Mouse (Mus musculus) forebrain, postnatal 0 days (tissue): ENCODE results near the gene Itgb1bp1. TPM values are rescaled to one million over a fixed set of nuclear protein-coding genes. Genes with fewer than 3 reads are reported as not detected.

Experiments
- ATAC-seq: fragments of 200-750 bp; cut with Nextera tagmentation; 2 replicates; pipeline ENCODE4 v1.8.0; 2017; ENCODE audit warnings: mild to moderate bottlenecking, moderate library complexity
- DNase-seq: peaks from one replicate; pipeline ENCODE4 v3.0.0-alpha.2; 2015
- H3K27ac ChIP-seq: fragments of 300-500 bp; sonication (generic); 2 replicates; pipeline ENCODE4 v1.5.1; 2014; ENCODE audit warnings: low read depth, mild to moderate bottlenecking, antibody characterized with exemption, low read length, moderate library complexity, mixed read lengths
- H3K27me3 ChIP-seq: fragments of 300-500 bp; sonication (generic); 2 replicates; pipeline ENCODE4 v1.6.1; 2014; ENCODE audit warnings: mild to moderate bottlenecking, low read length, mixed read lengths; ENCODE audit not compliant: insufficient read depth
- H3K36me3 ChIP-seq: fragments of 300-500 bp; sonication (generic); 2 replicates; pipeline ENCODE4 v1.6.1; 2014; ENCODE audit warnings: mild to moderate bottlenecking, moderate library complexity; ENCODE audit not compliant: insufficient read depth
- H3K4me1 ChIP-seq: fragments of 300-500 bp; sonication (generic); 2 replicates; pipeline ENCODE4 v1.6.1; 2014; ENCODE audit warnings: antibody characterized with exemption; ENCODE audit not compliant: insufficient read depth
- H3K4me2 ChIP-seq: fragments of 300-500 bp; sonication (generic); 2 replicates; pipeline ENCODE4 v1.6.1; 2014; ENCODE audit warnings: low read depth, mild to moderate bottlenecking, moderate library complexity
- H3K4me3 ChIP-seq: fragments of 300-500 bp; sonication (generic); 2 replicates; pipeline ENCODE4 v1.5.1; 2014; ENCODE audit warnings: low read depth, low read length, mixed read lengths
- H3K9ac ChIP-seq: fragments of 300-500 bp; sonication (generic); 2 replicates; pipeline ENCODE4 v1.6.1; 2014; ENCODE audit warnings: mild to moderate bottlenecking
- H3K9me3 ChIP-seq: fragments of 300-500 bp; sonication (generic); 2 replicates; pipeline ENCODE4 v1.6.1; 2016; ENCODE audit warnings: low read length
- CTCF ChIP-seq: sonication (generic); IDR thresholded peaks from 2 replicates; pipeline ENCODE4 v1.5.1; 2016; ENCODE audit warnings: antibody characterized with exemption, control low read depth, low read depth
- WGBS: fragments of 180-500 bp; shearing (Covaris S2); extraction: QIAGEN DNeasy Blood & Tissue Kit; methylation state at CpG from one replicate; pipeline ENCODE4 v1.1.7; 2014; 5-methylcytosine and 5-hydroxymethylcytosine counted together
- polyA plus RNA-seq: library from polyadenylated mRNA; unstranded; fragments of >200 nt; fragmentation: Nextera tagmentation; extraction: Ambion mirVana; gene quantifications from 2 replicates; pipeline ENCODE4 v1.2.1, GENCODE M21; 2015
- total RNA-seq: library from RNA; depleted of rRNA; stranded (reverse); fragments of >200 nt; gene quantifications from 2 replicates; pipeline ENCODE4 v1.2.3, GENCODE M21; 2014

Itgb1bp1 gene
- total and polyA plus RNA-seq, 2 experiments from 2014 or later = 23.9 to 37.4 TPM

GRCm38 (mm10) chr12:21247711-21248392 lies 38.2 kb downstream of the Itgb1bp1 start:
- Histone ChIP-seq H3K4me3 (no peak overlapping the region), H3K9ac (no peak overlapping the region), H3K4me1 (no peaks in the 10 kb centered on the region), H3K27ac (no peak overlapping the region), H3K9me3 (no peaks in the 10 kb centered on the region), H3K36me3 (peaks cover 80% of the 10 kb centered on the region), H3K27me3 (no peaks in the 10 kb centered on the region), H3K4me2 (no peak overlapping the region)
- WGBS = 91% methylated on average over 7 of the region's 7 CpGs
- TF ChIP-seq CTCF = no peak
- ATAC-seq = no peak
- no peak for DNase-seq

GRCm38 (mm10) chr12:21244375-21244960 lies 41.6 kb downstream of the Itgb1bp1 start:
- 96% methylated on average over 11 of the region's 11 CpGs for WGBS

GRCm38 (mm10) chr12:21241965-21242364 lies 44.1 kb downstream of the Itgb1bp1 start:
- Histone ChIP-seq H3K4me1 (no peaks in the 10 kb centered on the region), H3K9ac (no peak overlapping the region), H3K36me3 (peaks cover 65% of the 10 kb centered on the region), H3K4me3 (no peak overlapping the region), H3K9me3 (no peaks in the 10 kb centered on the region), H3K4me2 (no peak overlapping the region), H3K27ac (no peak overlapping the region), H3K27me3 (no peaks in the 10 kb centered on the region)
- no peak for TF ChIP-seq CTCF
- DNase-seq (no peak), ATAC-seq (no peak)
- WGBS = 76% methylated on average over 3 of the region's 3 CpGs

More at GRCm38 (mm10) chr12:21244375-21244960, 41.6 kb downstream of the Itgb1bp1 start:
- Histone ChIP-seq H3K4me1 (no peaks in the 10 kb centered on the region), H3K36me3 (peaks cover 70% of the 10 kb centered on the region), H3K27me3 (no peaks in the 10 kb centered on the region), H3K9me3 (no peaks in the 10 kb centered on the region), H3K27ac (no peak overlapping the region), H3K4me3 (no peak overlapping the region), H3K9ac (no peak overlapping the region), H3K4me2 (no peak overlapping the region)
- DNase-seq (no peak), ATAC-seq (no peak)
- no peak for TF ChIP-seq CTCF

GRCm38 (mm10) chr12:21234560-21234959 lies 51.5 kb downstream of the Itgb1bp1 start:
- H3K9me3 ChIP-seq = no peaks in the 10 kb centered on the region
- H3K4me2 ChIP-seq = no peak overlapping the region
- no peak overlapping the region for H3K4me3 ChIP-seq
- 93% methylated on average over 2 of the region's 2 CpGs for WGBS
- no peak for ATAC-seq
- no peak for TF ChIP-seq CTCF
- no peak overlapping the region for H3K9ac ChIP-seq
- peaks cover 71% of the 10 kb centered on the region for H3K36me3 ChIP-seq
- H3K4me1 ChIP-seq = no peaks in the 10 kb centered on the region
- no peak overlapping the region for H3K27ac ChIP-seq
- H3K27me3 ChIP-seq = no peaks in the 10 kb centered on the region
- DNase-seq = no peak

GRCm38 (mm10) chr12:21233727-21234126 lies 52.4 kb downstream of the Itgb1bp1 start:
- H3K4me2 ChIP-seq = no peak overlapping the region
- H3K4me1 ChIP-seq = no peaks in the 10 kb centered on the region
- TF ChIP-seq CTCF = no peak
- H3K9ac ChIP-seq = no peak overlapping the region
- H3K27me3 ChIP-seq = no peaks in the 10 kb centered on the region
- DNase-seq (no peak), ATAC-seq (no peak)
- no peaks in the 10 kb centered on the region for H3K9me3 ChIP-seq
- WGBS = 86% methylated on average over 7 of the region's 7 CpGs
- H3K36me3 ChIP-seq = peaks cover 64% of the 10 kb centered on the region
- H3K4me3 ChIP-seq = no peak overlapping the region
- H3K27ac ChIP-seq = no peak overlapping the region

- DNase-seq (no peak), ATAC-seq (no peak)
- H3K27ac ChIP-seq = no peak overlapping the region
- no peak overlapping the region for H3K4me2 ChIP-seq
- H3K27me3 ChIP-seq = no peaks in the 10 kb centered on the region
- TF ChIP-seq CTCF = no peak
- H3K4me1 ChIP-seq = no peaks in the 10 kb centered on the region
- WGBS = 76% methylated on average over 17 of the region's 17 CpGs
- H3K9me3 ChIP-seq = no peaks in the 10 kb centered on the region
- no peak overlapping the region for H3K9ac ChIP-seq
- H3K36me3 ChIP-seq = peaks cover 35% of the 10 kb centered on the region
- no peak overlapping the region for H3K4me3 ChIP-seq
These were observed 56.8 kb downstream of the Itgb1bp1 start for GRCm38 (mm10) chr12:21229076-21229918.

GRCm38 (mm10) chr12:21228650-21229049 lies 57.4 kb downstream of the Itgb1bp1 start:
- H3K27me3 ChIP-seq = no peaks in the 10 kb centered on the region
- TF ChIP-seq CTCF = no peak
- DNase-seq = no peak
- no peaks in the 10 kb centered on the region for H3K4me1 ChIP-seq
- no peaks in the 10 kb centered on the region for H3K9me3 ChIP-seq
- H3K27ac ChIP-seq = no peak overlapping the region
- H3K4me3 ChIP-seq = no peak overlapping the region
- no peak for ATAC-seq
- no peak overlapping the region for H3K4me2 ChIP-seq
- peaks cover 34% of the 10 kb centered on the region for H3K36me3 ChIP-seq
- no peak overlapping the region for H3K9ac ChIP-seq
- 93% methylated on average over 4 of the region's 4 CpGs for WGBS
